Mouse (Mus musculus) forebrain, postnatal 0 days (tissue): Measurements from ENCODE around the gene Nme7. TPM values are rescaled to one million over a fixed set of nuclear protein-coding genes. Genes with fewer than 3 reads are reported as not detected.

Source experiments
- ATAC-seq: fragments of 200-750 bp; cut with Nextera tagmentation; 2 replicates; pipeline ENCODE4 v1.8.0; 2017; ENCODE audit warnings: mild to moderate bottlenecking, moderate library complexity
- DNase-seq: peaks from one replicate; pipeline ENCODE4 v3.0.0-alpha.2; 2015
- H3K27ac ChIP-seq: fragments of 300-500 bp; sonication (generic); 2 replicates; pipeline ENCODE4 v1.5.1; 2014; ENCODE audit warnings: low read depth, mild to moderate bottlenecking, antibody characterized with exemption, low read length, moderate library complexity, mixed read lengths
- H3K27me3 ChIP-seq: fragments of 300-500 bp; sonication (generic); 2 replicates; pipeline ENCODE4 v1.6.1; 2014; ENCODE audit warnings: mild to moderate bottlenecking, low read length, mixed read lengths; ENCODE audit not compliant: insufficient read depth
- H3K36me3 ChIP-seq: fragments of 300-500 bp; sonication (generic); 2 replicates; pipeline ENCODE4 v1.6.1; 2014; ENCODE audit warnings: mild to moderate bottlenecking, moderate library complexity; ENCODE audit not compliant: insufficient read depth
- H3K4me1 ChIP-seq: fragments of 300-500 bp; sonication (generic); 2 replicates; pipeline ENCODE4 v1.6.1; 2014; ENCODE audit warnings: antibody characterized with exemption; ENCODE audit not compliant: insufficient read depth
- H3K4me2 ChIP-seq: fragments of 300-500 bp; sonication (generic); 2 replicates; pipeline ENCODE4 v1.6.1; 2014; ENCODE audit warnings: low read depth, mild to moderate bottlenecking, moderate library complexity
- H3K4me3 ChIP-seq: fragments of 300-500 bp; sonication (generic); 2 replicates; pipeline ENCODE4 v1.5.1; 2014; ENCODE audit warnings: low read depth, low read length, mixed read lengths
- H3K9ac ChIP-seq: fragments of 300-500 bp; sonication (generic); 2 replicates; pipeline ENCODE4 v1.6.1; 2014; ENCODE audit warnings: mild to moderate bottlenecking
- H3K9me3 ChIP-seq: fragments of 300-500 bp; sonication (generic); 2 replicates; pipeline ENCODE4 v1.6.1; 2016; ENCODE audit warnings: low read length
- CTCF ChIP-seq: sonication (generic); IDR thresholded peaks from 2 replicates; pipeline ENCODE4 v1.5.1; 2016; ENCODE audit warnings: antibody characterized with exemption, control low read depth, low read depth
- WGBS: fragments of 180-500 bp; shearing (Covaris S2); extraction: QIAGEN DNeasy Blood & Tissue Kit; methylation state at CpG from one replicate; pipeline ENCODE4 v1.1.7; 2014; 5-methylcytosine and 5-hydroxymethylcytosine counted together
- polyA plus RNA-seq: library from polyadenylated mRNA; unstranded; fragments of >200 nt; fragmentation: Nextera tagmentation; extraction: Ambion mirVana; gene quantifications from 2 replicates; pipeline ENCODE4 v1.2.1, GENCODE M21; 2015
- total RNA-seq: library from RNA; depleted of rRNA; stranded (reverse); fragments of >200 nt; gene quantifications from 2 replicates; pipeline ENCODE4 v1.2.3, GENCODE M21; 2014

Gene Nme7
- total and polyA plus RNA-seq, 2 experiments from 2014 or later, result 32.1 to 37.7 TPM

DNA sequence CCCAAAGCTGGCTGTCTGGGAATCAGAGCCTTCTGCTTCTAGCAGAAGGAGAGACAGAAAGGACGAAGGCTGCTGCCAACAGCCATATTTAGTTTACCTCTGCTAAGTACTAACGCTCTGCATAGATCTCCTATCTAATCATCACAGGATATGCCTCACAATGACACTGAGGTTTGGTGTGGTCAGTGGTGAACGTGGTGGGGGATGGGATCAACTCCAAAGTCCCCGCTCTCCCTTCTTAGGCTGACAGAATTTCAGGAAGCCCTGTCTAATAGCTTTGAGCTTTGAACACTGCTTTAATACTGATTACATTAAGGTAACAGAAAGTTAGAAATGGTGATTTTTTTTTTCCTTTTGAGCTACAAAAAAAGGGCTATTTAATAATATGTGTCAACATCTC lies 146.3 kb downstream of the Nme7 start:
- H3K27me3 ChIP-seq, result no peaks in the 10 kb centered on the region
- no peak for ATAC-seq
- no peak overlapping the region for H3K27ac ChIP-seq
- no peaks in the 10 kb centered on the region for H3K9me3 ChIP-seq
- no peak for DNase-seq
- no peak overlapping the region for H3K9ac ChIP-seq
- WGBS, result 89% methylated on average over 4 of the region's 4 CpGs
- peaks cover 4% of the 10 kb centered on the region; the same call in 1 of the 2 replicates for H3K4me1 ChIP-seq
- no peak for TF ChIP-seq CTCF
- peaks cover 72% of the 10 kb centered on the region for H3K36me3 ChIP-seq
- no peak overlapping the region for H3K4me2 ChIP-seq
- no peak overlapping the region for H3K4me3 ChIP-seq

DNA sequence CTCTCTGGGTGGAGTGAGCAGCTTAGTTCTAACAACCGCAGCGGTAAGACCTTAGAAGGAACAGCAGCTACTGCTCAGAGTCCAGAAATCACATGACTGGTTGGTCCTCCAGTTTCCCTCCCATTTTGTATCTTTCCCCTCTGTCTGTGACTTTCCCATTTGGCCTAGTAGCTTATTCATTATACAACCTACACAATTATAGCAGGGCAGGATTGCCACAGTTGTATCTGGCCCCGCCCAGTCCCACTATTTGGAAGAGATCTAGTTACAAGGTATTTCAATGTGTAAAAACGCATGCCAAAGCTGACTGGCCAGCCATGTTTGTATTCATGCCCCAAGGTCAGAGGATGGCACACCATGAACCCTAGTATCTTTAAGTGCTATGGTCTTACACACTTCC lies 146.7 kb downstream of the Nme7 start:
- no peak overlapping the region for H3K4me2 ChIP-seq
- peaks cover 4% of the 10 kb centered on the region; the same call in 1 of the 2 replicates for H3K4me1 ChIP-seq
- no peaks in the 10 kb centered on the region for H3K27me3 ChIP-seq
- peaks cover 68% of the 10 kb centered on the region for H3K36me3 ChIP-seq
- ATAC-seq, result no peak
- no peak overlapping the region for H3K4me3 ChIP-seq
- H3K27ac ChIP-seq, result no peak overlapping the region
- H3K9ac ChIP-seq, result no peak overlapping the region
- no peak for TF ChIP-seq CTCF
- DNase-seq, result no peak
- no peaks in the 10 kb centered on the region for H3K9me3 ChIP-seq
- 82% methylated on average over 4 of the region's 4 CpGs for WGBS

DNA sequence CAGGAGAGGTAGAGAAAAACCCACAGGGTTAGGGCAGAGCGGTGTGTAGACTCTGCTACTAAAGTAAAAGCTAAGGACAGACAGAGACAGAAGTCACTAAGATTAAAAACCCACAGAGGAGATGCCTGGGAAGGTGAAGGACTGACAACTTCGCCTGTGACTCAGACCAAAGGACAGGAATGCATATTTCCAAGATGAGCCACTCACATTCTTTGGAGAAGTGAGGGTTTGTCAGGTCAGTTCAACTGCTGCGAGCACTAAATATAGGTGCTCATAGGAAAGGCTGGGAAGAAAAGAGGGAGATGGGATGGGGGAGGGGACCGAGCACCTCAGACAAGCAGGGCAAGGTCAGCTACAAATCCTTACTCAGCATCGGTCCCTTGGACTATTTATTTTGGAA lies 147.4 kb downstream of the Nme7 start:
- H3K4me2 ChIP-seq, result no peak overlapping the region
- no peak overlapping the region for H3K4me3 ChIP-seq
- no peak overlapping the region for H3K27ac ChIP-seq
- WGBS, result 95% methylated on average over 5 of the region's 5 CpGs
- H3K36me3 ChIP-seq, result peaks cover 63% of the 10 kb centered on the region
- no peaks in the 10 kb centered on the region for H3K9me3 ChIP-seq
- no peak for DNase-seq
- no peak for TF ChIP-seq CTCF
- H3K4me1 ChIP-seq, result peaks cover 4% of the 10 kb centered on the region; the same call in 1 of the 2 replicates
- H3K9ac ChIP-seq, result no peak overlapping the region
- ATAC-seq, result no peak
- no peaks in the 10 kb centered on the region for H3K27me3 ChIP-seq

DNA sequence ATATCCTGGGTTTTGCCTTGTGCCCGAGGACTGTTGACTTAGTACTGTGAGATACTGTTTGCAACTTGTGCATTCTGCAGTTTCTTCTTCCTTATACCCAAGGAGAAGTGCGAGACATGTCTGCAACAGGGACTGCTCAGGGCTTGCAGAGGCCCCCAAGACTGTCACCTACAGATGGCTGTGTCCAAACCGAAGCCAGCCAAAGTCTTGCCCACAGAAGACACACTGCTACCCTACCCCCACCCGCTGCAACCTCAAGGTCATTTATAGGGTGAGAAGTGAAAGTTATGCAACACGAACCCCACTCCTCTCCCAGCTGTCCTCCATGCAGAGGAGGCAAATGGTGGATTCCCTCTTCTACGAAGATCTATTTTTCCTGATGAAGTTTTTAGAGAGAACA lies 148.7 kb downstream of the Nme7 start:
- Histone ChIP-seq H3K9me3 (no peaks in the 10 kb centered on the region), H3K27ac (no peak overlapping the region), H3K27me3 (no peaks in the 10 kb centered on the region), H3K4me1 (peaks cover 4% of the 10 kb centered on the region; the same call in 1 of the 2 replicates), H3K36me3 (peaks cover 55% of the 10 kb centered on the region), H3K9ac (no peak overlapping the region), H3K4me3 (no peak overlapping the region), H3K4me2 (no peak overlapping the region)
- ATAC-seq, result no peak
- 94% methylated on average over 6 of the region's 6 CpGs for WGBS
- TF ChIP-seq CTCF, result no peak
- DNase-seq, result no peak

DNA sequence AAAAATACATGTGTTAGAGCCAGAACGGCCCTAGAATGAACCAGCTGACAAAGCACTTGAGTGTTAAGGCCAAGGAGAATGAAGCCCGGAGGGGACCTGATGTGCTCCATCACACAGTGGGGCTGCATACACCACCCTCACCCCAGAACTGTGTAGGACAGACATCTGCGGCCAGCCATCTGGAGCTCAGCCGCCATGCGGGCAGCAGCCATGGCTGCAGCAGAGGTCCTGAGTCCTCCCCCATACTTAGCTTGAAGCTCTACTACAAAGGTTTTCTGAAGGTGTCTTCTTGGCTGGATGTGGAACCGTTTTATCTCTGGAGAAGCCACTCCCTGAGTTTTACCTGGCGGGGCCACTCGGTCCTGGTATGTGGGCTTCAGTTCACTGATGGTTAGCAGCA lies 149.2 kb downstream of the Nme7 start:
- H3K9me3 ChIP-seq, result no peaks in the 10 kb centered on the region
- H3K27ac ChIP-seq, result no peak overlapping the region
- H3K4me2 ChIP-seq, result 0 out of 2 replicates have a peak overlapping the region, but pooled peaks have one; percentile 71
- WGBS, result 95% methylated on average over 8 of the region's 8 CpGs
- no peak overlapping the region for H3K9ac ChIP-seq
- no peak for DNase-seq
- ATAC-seq, result no peak
- H3K27me3 ChIP-seq, result no peaks in the 10 kb centered on the region
- H3K4me3 ChIP-seq, result no peak overlapping the region
- no peak for TF ChIP-seq CTCF
- H3K36me3 ChIP-seq, result peaks cover 49% of the 10 kb centered on the region
- H3K4me1 ChIP-seq, result peaks cover 4% of the 10 kb centered on the region; the same call in 1 of the 2 replicates

DNA sequence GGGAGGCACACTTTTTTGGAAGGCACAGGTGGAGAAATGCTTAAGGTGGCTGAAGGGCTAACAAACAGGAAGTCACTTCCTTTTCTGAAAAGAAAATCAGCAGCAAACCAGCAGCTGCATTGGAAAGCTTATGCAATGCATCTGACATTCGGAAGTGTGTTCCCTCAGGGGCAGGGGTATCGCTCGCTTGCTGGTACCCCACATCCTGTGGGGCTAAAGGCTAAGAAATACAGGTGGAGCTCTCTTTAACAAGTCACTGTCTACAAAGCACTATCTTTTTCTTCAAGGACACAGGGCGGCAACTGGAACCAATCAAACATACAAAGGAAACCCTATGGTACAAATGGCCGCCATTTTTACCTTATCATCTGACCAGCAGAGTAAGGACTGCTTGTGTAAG lies 149.8 kb downstream of the Nme7 start:
- WGBS, result 94% methylated on average over 5 of the region's 5 CpGs
- Histone ChIP-seq H3K27me3 (no peaks in the 10 kb centered on the region), H3K27ac (no peak overlapping the region), H3K9me3 (no peaks in the 10 kb centered on the region), H3K4me2 (peak overlapping the region; percentile 71), H3K9ac (peak overlapping the region; percentile 56; the same call in 1 of the 2 replicates), H3K4me1 (peaks cover 6% of the 10 kb centered on the region; the same call in 1 of the 2 replicates), H3K36me3 (peaks cover 44% of the 10 kb centered on the region), H3K4me3 (peak overlapping the region; percentile 81)
- no peak for DNase-seq
- TF ChIP-seq CTCF, result no peak
- no peak for ATAC-seq

DNA sequence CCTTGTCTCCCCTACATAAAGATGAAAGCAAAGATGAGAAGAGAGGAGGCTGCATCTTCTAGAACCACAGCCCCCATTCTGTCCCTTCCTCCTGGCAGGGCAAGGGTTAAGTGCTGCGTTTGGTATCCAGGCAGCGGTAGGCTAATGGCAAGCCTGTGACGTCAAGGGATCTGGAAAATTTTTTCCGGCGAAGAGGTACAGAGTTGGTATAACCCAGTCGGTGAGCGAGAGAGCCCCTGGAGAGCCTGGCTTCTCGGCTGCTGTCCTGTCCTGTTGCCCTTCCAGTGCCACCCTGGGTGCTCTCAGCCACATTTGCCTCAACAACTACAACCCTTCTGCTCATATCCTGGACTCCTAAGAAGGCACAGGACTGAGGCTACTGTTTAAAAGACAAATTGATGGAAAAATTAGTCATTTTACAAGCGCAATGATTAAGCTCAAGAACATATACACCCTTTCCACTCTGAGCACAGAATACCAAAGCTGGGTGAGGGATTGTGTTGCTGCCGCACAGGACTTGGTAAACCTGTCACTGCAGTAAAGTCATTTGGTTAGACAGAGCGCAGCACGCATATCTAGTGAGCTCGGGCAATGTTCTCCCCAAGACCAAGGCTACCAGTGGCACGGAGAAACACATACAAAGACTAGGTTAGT lies 151.0 kb downstream of the Nme7 start:
- no peaks in the 10 kb centered on the region for H3K27me3 ChIP-seq
- DNase-seq, result peak; percentile 72
- H3K4me2 ChIP-seq, result peak overlapping the region; percentile 71
- H3K9ac ChIP-seq, result peak overlapping the region; percentile 56
- H3K9me3 ChIP-seq, result no peaks in the 10 kb centered on the region
- H3K4me3 ChIP-seq, result peak overlapping the region; percentile 81
- H3K36me3 ChIP-seq, result peaks cover 33% of the 10 kb centered on the region
- H3K27ac ChIP-seq, result peak overlapping the region; percentile 55
- TF ChIP-seq CTCF, result no peak
- WGBS, result 26% methylated on average over 14 of the region's 14 CpGs
- ATAC-seq, result no peak
- peaks cover 16% of the 10 kb centered on the region; the same call in 1 of the 2 replicates for H3K4me1 ChIP-seq
